Mouse (Mus musculus) left cerebral cortex, postnatal 25 days (tissue): ENCODE data around the gene Gm5475. TPM values are rescaled to one million over a fixed set of nuclear protein-coding genes. Genes with fewer than 3 reads are reported as not detected.

Experiments used
- DNase-seq, 2 experiments: peaks; one replicate each; pipeline ENCODE4 v3.0.0; 2022; ENCODE audit warnings: low spot score in 2 of 2, mixed read lengths in 1 of 2
- intact Hi-C: fragments of 180-260 bp; cut with DNase I; formaldehyde crosslinking; loops from one replicate; pipeline ENCODE4 v1.15.1; 2025
- total RNA-seq, 2 experiments: library from RNA; stranded (reverse); gene quantifications; 2 replicates each; pipeline ENCODE4 v1.2.3; 2021

Gm5475 gene
- total RNA-seq, 2 experiments from 2014 or later: not detected

DNA sequence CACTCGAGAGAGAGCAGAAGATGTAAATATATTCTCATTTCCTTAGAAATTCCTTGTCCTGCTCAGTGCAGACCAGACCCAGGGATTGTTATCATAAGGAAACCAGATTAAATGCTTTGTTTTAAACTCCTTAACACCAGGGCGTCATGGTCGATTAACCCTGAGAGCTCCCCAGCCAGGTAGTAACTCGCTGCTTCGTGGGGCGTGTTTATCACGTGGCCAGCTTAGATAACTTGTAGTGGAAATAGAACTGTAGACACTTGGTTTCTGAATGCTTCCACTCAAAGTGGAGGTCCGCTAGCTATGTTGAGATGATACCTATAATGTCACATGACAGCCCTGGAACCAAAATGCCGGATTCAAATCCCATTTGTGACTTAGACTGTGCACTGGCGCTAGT lies 48.1 kb downstream of the Gm5475 start:
- intact Hi-C loops: no loop called here
- DNase-seq: no peak

DNA sequence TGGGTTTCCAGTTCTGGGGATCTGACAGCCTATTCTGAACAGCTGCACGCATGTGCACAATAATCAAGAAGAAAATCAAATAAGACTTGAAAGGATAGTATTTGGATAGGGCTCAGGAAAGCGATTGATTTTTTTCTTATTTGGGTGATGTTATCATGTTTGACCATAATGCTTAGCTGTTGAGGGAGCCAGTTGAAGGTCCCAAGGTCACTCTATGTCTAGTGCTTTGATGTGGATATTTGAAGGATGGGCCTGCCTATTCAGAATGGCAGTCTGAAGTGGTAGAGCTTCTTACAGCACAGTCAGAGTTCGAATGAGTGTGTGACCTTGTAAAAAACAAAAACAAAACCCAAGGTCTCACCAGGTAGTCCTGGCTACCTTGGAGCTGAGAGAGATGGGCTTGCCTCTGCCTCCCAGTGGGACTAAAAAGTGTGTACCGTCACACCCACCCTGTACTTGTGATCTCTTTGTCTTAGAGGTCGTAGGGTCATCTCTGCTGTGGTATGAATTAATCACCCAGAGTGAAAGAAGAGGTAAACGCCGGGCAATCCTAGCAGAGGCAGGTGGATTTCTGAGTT lies 52.1 kb downstream of the Gm5475 start:
- intact Hi-C loops: no loop called here
- no peak for DNase-seq

Other genes starting within 250 kb of the Gm5475 start
- gene Atf1, start 194.3 kb upstream of the Gm5475 start, total RNA-seq: 10 to 100 TPM; 19.2 to 21.4 TPM
- not detected for gene Tmprss12, start 141.3 kb upstream of the Gm5475 start, total RNA-seq
- 10 to 100 TPM; 27.0 to 31.6 TPM for gene Mettl7a1, start 118.0 kb upstream of the Gm5475 start, total RNA-seq
- gene Mettl7a3, start 87.2 kb upstream of the Gm5475 start, total RNA-seq: under 1 TPM; 0.37 to 0.48 TPM
- not detected for gene Methig1, start 69.0 kb upstream of the Gm5475 start, total RNA-seq
- gene Mettl7a2, start 68.9 kb upstream of the Gm5475 start, total RNA-seq: under 1 TPM; 0.27 to 0.30 TPM
- not detected for gene Higd1c, start 57.6 kb upstream of the Gm5475 start, total RNA-seq
- 10 to 100 TPM; 54.1 to 63.5 TPM for gene Slc11a2, start 2.9 kb downstream of the Gm5475 start, total RNA-seq
- gene Letmd1, start 46.9 kb downstream of the Gm5475 start, total RNA-seq: 10 to 100 TPM; 60.7 to 63.6 TPM
- gene Csrnp2, start 73.3 kb downstream of the Gm5475 start, total RNA-seq: 10 to 100 TPM; 36.2 to 36.8 TPM
- gene Tfcp2, start 129.9 kb downstream of the Gm5475 start, total RNA-seq: 10 to 100 TPM; 28.9 to 30.3 TPM
- gene Pou6f1, start 177.8 kb downstream of the Gm5475 start, total RNA-seq: 100 to 1,000 TPM; 132 to 133 TPM
- gene Dazap2, start 193.2 kb downstream of the Gm5475 start, total RNA-seq: 100 to 1,000 TPM; 109 to 112 TPM
- gene Smagp, start 214.8 kb downstream of the Gm5475 start, total RNA-seq: 1 to 10 TPM; 1.6 to 2.2 TPM
- 1 to 10 TPM; 5.5 to 6.7 TPM for gene Bin2, start 247.4 kb downstream of the Gm5475 start, total RNA-seq